Mouse (Mus musculus): ENCODE results near the gene Vrk2. TPM values are rescaled to one million over a fixed set of nuclear protein-coding genes. Genes with fewer than 3 reads are reported as not detected.

Gene Vrk2
- polyA plus RNA-seq, 1 experiment: 4.8 TPM

GRCm38 (mm10) chr11:26513683-26514082, 80.1 kb downstream of the Vrk2 start:
- TF ChIP-seq POLR2A (IDR thresholded peaks at IDR 0.05; ENCODE audit: insufficient read length, low read depth) (no peak), CEBPB (IDR thresholded peaks at IDR 0.05; ENCODE audit: insufficient read depth, poor library complexity, severe bottlenecking) (no peak), MYOG (IDR thresholded peaks at IDR 0.05; ENCODE audit: control insufficient read depth in 1 of 3, insufficient read depth in 1 of 3, insufficient read length in 2 of 3, low read depth in 2 of 3) (no peak), E2F4 (IDR thresholded peaks at IDR 0.05; ENCODE audit: insufficient read depth) (no peak), USF1 (IDR thresholded peaks at IDR 0.05; ENCODE audit: low read depth) (no peak)
- no peak overlapping the region for H3ac ChIP-seq (ENCODE audit: control insufficient read depth, insufficient read length)
- H3K36me3 ChIP-seq (ENCODE audit: control insufficient read depth, insufficient read depth): no peaks in the 10 kb centered on the region
- H3K27me3 ChIP-seq (ENCODE audit: control insufficient read depth, insufficient read depth, insufficient read length): no peaks in the 10 kb centered on the region
- no peak overlapping the region for H3K4me2 ChIP-seq (ENCODE audit: low read depth)
- H3K79me2 ChIP-seq (ENCODE audit: control insufficient read depth, insufficient read depth): no peaks in the 10 kb centered on the region
- no peak overlapping the region for H3K4me3 ChIP-seq

- TF ChIP-seq E2F4 (IDR thresholded peaks at IDR 0.05; ENCODE audit: insufficient read depth) (no peak), MYOD1 (IDR thresholded peaks at IDR 0.05; ENCODE audit: control insufficient read depth in 1 of 3, insufficient read length in 2 of 3, low read depth in 2 of 3) (no peak)
- no peaks in the 10 kb centered on the region for H3K79me2 ChIP-seq (ENCODE audit: control insufficient read depth, insufficient read depth)
- no peak overlapping the region for H3K4me2 ChIP-seq (ENCODE audit: low read depth)
- H3K27me3 ChIP-seq (ENCODE audit: control insufficient read depth, insufficient read depth, insufficient read length): no peaks in the 10 kb centered on the region
- H3K36me3 ChIP-seq (ENCODE audit: control insufficient read depth, insufficient read depth): no peaks in the 10 kb centered on the region
- H3K4me3 ChIP-seq: no peak overlapping the region
- H3ac ChIP-seq (ENCODE audit: control insufficient read depth, insufficient read length): no peak overlapping the region
Measured at GRCm38 (mm10) chr11:26495951-26496350, 97.8 kb downstream of the Vrk2 start.

- H3ac ChIP-seq (ENCODE audit: control insufficient read depth, insufficient read length): no peak overlapping the region
- no peak for TF ChIP-seq REST (IDR thresholded peaks at IDR 0.05; ENCODE audit: insufficient read depth, insufficient read length)
- TF ChIP-seq SRF (IDR thresholded peaks at IDR 0.05; ENCODE audit: control insufficient read depth, insufficient read length, low read depth): no peak
- no peak for TF ChIP-seq USF1 (IDR thresholded peaks at IDR 0.05; ENCODE audit: low read depth)
- no peak for TF ChIP-seq MYOD1 (IDR thresholded peaks at IDR 0.05; ENCODE audit: control insufficient read depth in 1 of 3, insufficient read length in 2 of 3, low read depth in 2 of 3)
- TF ChIP-seq E2F4 (IDR thresholded peaks at IDR 0.05; ENCODE audit: insufficient read depth): no peak
- TF ChIP-seq POLR2A (IDR thresholded peaks at IDR 0.05; ENCODE audit: insufficient read length, low read depth): no peak
- no peak for TF ChIP-seq CEBPB (IDR thresholded peaks at IDR 0.05; ENCODE audit: insufficient read depth, poor library complexity, severe bottlenecking)
- TF ChIP-seq TCF12 (IDR thresholded peaks at IDR 0.05; ENCODE audit: insufficient read depth, poor library complexity, severe bottlenecking): no peak
- TF ChIP-seq POLR2AphosphoS2 (IDR thresholded peaks at IDR 0.05; ENCODE audit: insufficient read length, low read depth): no peak
- TF ChIP-seq TCF3 (IDR thresholded peaks at IDR 0.05; ENCODE audit: insufficient read length, low read depth): no peak
- TF ChIP-seq MYOG (IDR thresholded peaks at IDR 0.05; ENCODE audit: control insufficient read depth in 1 of 3, insufficient read depth in 1 of 3, insufficient read length in 2 of 3, low read depth in 2 of 3): no peak
- no peak for TF ChIP-seq MAX (IDR thresholded peaks at IDR 0.05; ENCODE audit: low read depth)
- no peaks in the 10 kb centered on the region for H3K36me3 ChIP-seq (ENCODE audit: control insufficient read depth, insufficient read depth)
- no peaks in the 10 kb centered on the region for H3K79me2 ChIP-seq (ENCODE audit: control insufficient read depth, insufficient read depth)
- no peak overlapping the region for H3K4me3 ChIP-seq
- no peaks in the 10 kb centered on the region for H3K27me3 ChIP-seq (ENCODE audit: control insufficient read depth, insufficient read depth, insufficient read length)
- H3K4me2 ChIP-seq (ENCODE audit: low read depth): no peak overlapping the region
Measured at GRCm38 (mm10) chr11:26489761-26490466, 103.9 kb downstream of the Vrk2 start.

GRCm38 (mm10) chr11:26481691-26482242, 112.0 kb downstream of the Vrk2 start:
- Histone ChIP-seq H3K27me3 (ENCODE audit: control insufficient read depth, insufficient read depth, insufficient read length) (no peaks in the 10 kb centered on the region), H3K79me2 (ENCODE audit: control insufficient read depth, insufficient read depth) (no peaks in the 10 kb centered on the region)
- no peak for TF ChIP-seq MYOG (IDR thresholded peaks at IDR 0.05; ENCODE audit: control insufficient read depth in 1 of 3, insufficient read depth in 1 of 3, insufficient read length in 2 of 3, low read depth in 2 of 3)
- no peak for TF ChIP-seq SRF (IDR thresholded peaks at IDR 0.05; ENCODE audit: control insufficient read depth, insufficient read length, low read depth)
- TF ChIP-seq REST (IDR thresholded peaks at IDR 0.05; ENCODE audit: insufficient read depth, insufficient read length): no peak
- no peak for TF ChIP-seq MAX (IDR thresholded peaks at IDR 0.05; ENCODE audit: low read depth)
- TF ChIP-seq CEBPB (IDR thresholded peaks at IDR 0.05; ENCODE audit: insufficient read depth, poor library complexity, severe bottlenecking): no peak
- TF ChIP-seq TCF12 (IDR thresholded peaks at IDR 0.05; ENCODE audit: insufficient read depth, poor library complexity, severe bottlenecking): no peak
- TF ChIP-seq E2F4 (IDR thresholded peaks at IDR 0.05; ENCODE audit: insufficient read depth): no peak
- no peak for TF ChIP-seq POLR2AphosphoS2 (IDR thresholded peaks at IDR 0.05; ENCODE audit: insufficient read length, low read depth)
- no peak for TF ChIP-seq USF1 (IDR thresholded peaks at IDR 0.05; ENCODE audit: low read depth)
- TF ChIP-seq MYOD1 (IDR thresholded peaks at IDR 0.05; ENCODE audit: control insufficient read depth in 1 of 3, insufficient read length in 2 of 3, low read depth in 2 of 3): no peak
- no peak for TF ChIP-seq TCF3 (IDR thresholded peaks at IDR 0.05; ENCODE audit: insufficient read length, low read depth)
- no peak for TF ChIP-seq POLR2A (IDR thresholded peaks at IDR 0.05; ENCODE audit: insufficient read length, low read depth)

More at GRCm38 (mm10) chr11:26481691-26482242, 112.0 kb downstream of the Vrk2 start:
- Histone ChIP-seq H3K4me3 (no peak overlapping the region), H3K4me2 (ENCODE audit: low read depth) (no peak overlapping the region), H3K36me3 (ENCODE audit: control insufficient read depth, insufficient read depth) (no peaks in the 10 kb centered on the region), H3ac (ENCODE audit: control insufficient read depth, insufficient read length) (no peak overlapping the region)

Data from myocyte (in vitro differentiated cells).